Mouse (Mus musculus) spleen, adult 2 months (tissue): ENCODE measurements at regions not wholly inside any gene's neighbourhood (a gene's known extent, or its start where the extent isn't known, plus 50 kb on each side); places are given as distances from the start of the nearest gene placed in this dataset.

Experiments
- CTCF ChIP-seq: fragments of 200-500 bp; IDR thresholded peaks from 2 replicates; pipeline ENCODE4 v1.5.1; 2011; ENCODE audit warnings: mild to moderate bottlenecking, inconsistent platforms; ENCODE audit not compliant: insufficient read depth, insufficient read length, insufficient replicate concordance; ENCODE audit errors: extremely low read depth
- POLR2A ChIP-seq: fragments of 200-500 bp; IDR thresholded peaks from 2 replicates; pipeline ENCODE4 v1.6.1; 2011; ENCODE audit warnings: low read depth, low read length, inconsistent platforms

GRCm38 (mm10) chr13:60434221-60435210, 167.2 kb upstream of the Dapk1 start:
- TF ChIP-seq CTCF (no peak), POLR2A (no peak)
